Mouse (Mus musculus): ENCODE results near the gene Mosmo.

The Mosmo gene

DNA sequence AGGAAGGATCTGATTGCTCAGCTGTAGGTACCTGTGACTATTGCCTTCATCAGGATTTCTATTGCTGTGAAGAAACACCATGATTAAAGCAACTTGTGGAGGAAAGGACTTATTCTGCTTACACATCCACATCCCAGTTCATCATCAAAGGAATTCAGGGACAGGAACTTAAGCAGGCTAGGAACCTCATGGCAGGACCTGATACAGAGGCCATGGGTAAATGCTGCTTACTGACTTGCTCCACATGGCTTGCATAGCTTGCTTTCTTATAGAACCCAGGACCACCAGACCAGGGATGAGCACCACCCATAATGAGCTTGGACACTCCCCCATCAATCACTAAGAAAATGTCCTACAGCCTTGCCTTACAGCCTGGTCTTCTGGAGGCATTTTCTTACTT lies 71.1 kb downstream of the Mosmo start:
- in situ Hi-C loops (cut with MboI; ENCODE audit: unreplicated experiment in 2 of 2): no loop called here

DNA sequence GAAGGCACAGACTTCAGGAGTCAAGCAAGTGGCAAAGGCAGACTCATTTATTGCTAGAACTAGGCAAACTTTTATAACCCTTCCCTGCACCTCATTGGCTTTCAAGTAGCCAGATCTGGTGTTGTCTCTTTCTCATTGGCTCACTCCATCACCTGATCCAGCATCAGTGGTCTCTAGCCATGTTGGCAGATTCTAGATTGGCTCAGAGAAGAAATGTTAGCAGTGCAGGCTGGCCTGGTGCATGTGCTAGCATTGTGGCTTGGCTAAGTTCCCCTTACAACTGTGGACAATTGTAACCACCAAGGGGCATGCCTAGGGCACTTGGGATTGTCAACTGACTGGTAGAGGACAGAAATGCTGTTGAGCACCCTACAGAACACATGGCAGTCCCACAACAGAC lies 73.9 kb downstream of the Mosmo start:
- in situ Hi-C loops (cut with MboI; ENCODE audit: unreplicated experiment in 2 of 2): loop anchor here (5.0 to 25.0 kb wide), 3 partner anchors 71 to 639 kb away; partner anchors contain the start of genes Pdzd9 (in 2 of the 2) and Tmem159 (in 1 of the 2)

DNA sequence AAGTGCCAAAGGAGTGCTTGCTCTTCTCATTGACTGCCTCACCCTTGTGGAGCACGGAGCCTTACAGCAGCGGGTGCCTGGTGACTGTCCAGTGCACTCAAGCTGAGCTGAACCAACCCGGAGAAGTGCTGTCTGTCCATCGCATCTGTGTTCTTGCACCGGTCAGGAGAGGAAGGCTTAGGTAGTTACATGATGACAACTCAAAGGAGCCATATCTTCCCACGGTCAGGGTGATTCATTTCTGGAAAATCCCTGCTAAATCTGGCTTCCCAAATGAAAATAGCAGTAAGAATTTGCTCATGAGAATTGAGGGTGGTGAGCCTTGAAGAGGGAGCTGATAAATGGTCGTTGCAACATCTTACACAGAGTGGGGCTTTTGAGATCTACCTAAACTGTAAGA lies 74.5 kb downstream of the Mosmo start:
- in situ Hi-C loops (cut with MboI; ENCODE audit: unreplicated experiment in 2 of 2): loop anchor here (5.0 to 25.0 kb wide), 3 partner anchors 70 to 640 kb away; partner anchors contain the start of genes Pdzd9 (in 2 of the 2) and Tmem159 (in 1 of the 2)

DNA sequence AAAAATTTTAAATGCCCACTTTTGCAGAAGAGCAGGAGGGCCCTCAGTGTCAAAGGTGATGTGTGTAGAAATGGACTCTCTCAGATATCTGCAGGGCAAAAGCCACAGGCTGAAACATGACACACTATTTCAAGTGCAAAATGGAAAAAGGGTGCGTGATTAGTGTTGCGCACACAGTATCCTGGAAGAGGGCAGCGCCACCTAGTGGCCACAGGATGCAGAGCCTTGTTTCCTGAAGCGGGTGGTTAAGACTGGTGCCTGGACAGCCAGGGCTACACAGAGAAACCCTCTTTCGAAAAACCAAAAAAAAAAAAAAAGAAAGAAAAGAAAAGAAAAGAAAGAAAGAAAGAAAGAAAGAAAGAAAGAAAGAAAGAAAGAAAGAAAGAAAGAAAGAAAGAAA lies 77.3 kb downstream of the Mosmo start:
- in situ Hi-C loops (cut with MboI; ENCODE audit: unreplicated experiment in 2 of 2): loop anchor here (5.0 to 25.0 kb wide), 3 partner anchors 68 to 642 kb away; partner anchors contain the start of genes Pdzd9 (in 2 of the 2) and Tmem159 (in 1 of the 2)

DNA sequence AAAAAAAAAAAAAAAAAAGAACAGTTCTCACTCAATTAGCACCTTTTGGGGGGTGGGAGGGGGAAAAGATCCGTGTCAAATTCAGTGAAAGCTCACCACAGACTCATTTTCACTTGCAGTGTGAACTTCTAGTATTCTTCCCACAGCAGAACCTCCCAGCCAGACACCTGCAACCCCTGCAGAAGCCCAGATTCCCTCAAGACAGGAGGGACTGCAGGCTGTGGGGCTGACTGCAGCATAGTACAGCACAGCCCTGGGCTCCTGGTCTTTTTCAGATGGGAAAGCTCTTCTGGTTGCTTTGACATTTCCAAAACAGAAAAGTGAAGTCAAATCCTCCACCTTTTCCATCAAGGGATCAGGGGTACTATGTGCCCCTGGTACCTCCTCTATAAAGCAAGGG lies 90.0 kb downstream of the Mosmo start:
- in situ Hi-C loops (cut with MboI; ENCODE audit: unreplicated experiment in 2 of 2): loop anchor here in 1 of 2 experiments (25.0 kb wide), 1 partner anchor 655 kb away; the partner anchor contains the start of gene Tmem159

DNA sequence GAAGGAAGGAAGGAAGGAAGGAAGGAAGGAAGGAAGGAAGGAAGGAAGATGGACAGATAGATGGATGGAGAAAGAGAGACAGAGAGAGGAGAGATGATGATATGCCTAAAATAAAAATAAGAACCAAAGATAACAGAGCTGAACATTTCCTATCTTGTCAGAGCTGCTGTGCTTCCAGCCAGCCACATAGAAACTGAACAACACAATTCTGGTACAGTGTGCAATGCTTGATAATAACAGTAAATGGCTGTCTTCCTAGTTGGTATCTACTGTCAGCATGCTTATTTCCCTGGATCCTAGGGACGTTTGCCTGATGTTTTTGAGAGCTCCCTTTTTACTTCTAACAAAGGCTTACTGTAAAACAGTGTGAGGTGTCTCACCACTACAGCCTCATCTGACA lies 94.0 kb downstream of the Mosmo start:
- in situ Hi-C loops (cut with MboI; ENCODE audit: unreplicated experiment in 2 of 2): loop anchor here in 1 of 2 experiments (25.0 kb wide), 1 partner anchor 659 kb away; the partner anchor contains the start of gene Tmem159

DNA sequence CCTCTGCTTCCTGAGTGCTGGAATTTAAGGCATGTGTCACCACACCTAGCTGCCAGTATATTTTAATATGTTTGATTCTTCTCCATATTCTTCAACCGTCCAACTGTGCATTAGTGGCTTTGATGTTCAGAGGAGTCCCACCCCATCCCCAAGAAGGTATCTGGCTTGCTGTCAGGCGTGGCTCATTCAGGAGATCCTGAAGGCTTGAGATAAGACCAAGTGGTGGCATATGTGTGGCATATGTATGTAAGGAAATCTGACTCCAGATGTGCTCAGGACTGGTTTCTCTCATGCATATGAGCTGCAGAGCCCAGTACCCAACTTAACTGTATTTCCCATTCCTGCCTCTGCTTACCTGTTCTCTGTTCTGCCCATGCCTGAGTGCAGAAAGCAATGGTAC lies 100.6 kb downstream of the Mosmo start:
- in situ Hi-C loops (cut with MboI; ENCODE audit: unreplicated experiment in 2 of 2): no loop called here
